Mouse (Mus musculus) liver, embryonic 14.5 days (tissue): ENCODE measurements at regions not wholly inside any gene's neighbourhood (a gene's known extent, or its start where the extent isn't known, plus 50 kb on each side); places are given as distances from the start of the nearest gene placed in this dataset.

ENCODE experiments used
- CTCF ChIP-seq: IDR thresholded peaks from 2 replicates; pipeline ENCODE4 v1.5.1; 2016; ENCODE audit warnings: antibody characterized with exemption, low read depth, control low read depth
- EP300 ChIP-seq: IDR thresholded peaks from 2 replicates; pipeline ENCODE4 v1.6.1; 2016; ENCODE audit warnings: antibody characterized with exemption, low read depth

DNA sequence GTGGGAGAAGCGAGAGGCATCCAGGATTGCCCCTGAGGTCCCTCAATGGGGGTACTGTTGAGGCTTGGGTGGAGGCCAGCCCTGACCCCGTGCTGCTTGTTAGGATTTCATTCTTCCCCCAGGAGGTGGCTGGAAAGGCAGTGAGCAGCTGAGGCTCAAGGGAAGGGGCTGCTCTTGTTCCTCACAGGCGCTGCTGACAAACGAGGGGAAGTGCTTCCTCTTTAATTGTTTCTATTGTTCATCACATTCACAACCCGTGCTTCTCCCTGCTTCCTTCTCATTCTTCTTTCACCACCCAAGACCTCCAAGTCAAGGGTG, 135.3 kb upstream of the Map3k1 start:
- TF ChIP-seq EP300 (no peak), CTCF (no peak)
